Mouse (Mus musculus): Measurements from ENCODE around the gene Hist1h3i. TPM values are rescaled to one million over a fixed set of nuclear protein-coding genes. Genes with fewer than 3 reads are reported as not detected.
"Not testable (repeated sequence)": the region's sequence is repeated elsewhere in the genome, so short reads cannot be mapped to it uniquely, and the experiment has no call there.

Hist1h3i gene
- 54.7 and 68.0 TPM in 2 replicates for polyA plus RNA-seq (2016; fragmentation: Nextera tagmentation; extraction: Ambion mirVana)

GRCm38 (mm10) chr13:21783255-21783617 lies at the start of gene Hist1h3i:
Gene Hist1h3i (minus strand): TSS chr13:21783370.
- Histone ChIP-seq H3K4me1 (replicated peaks) (peaks cover 31% of the 10 kb centered on the region), H3K4me3 (peak within 1 kb of the TSS; percentile 53), H3K9me3 (replicated peaks) (no peaks in the 10 kb centered on the region), H3K9ac (peak within 1 kb of the TSS; percentile 86), H3K27ac (ENCODE audit: poor library complexity, severe bottlenecking) (peak within 1 kb of the TSS; percentile 89), H3K4me2 (peak within 1 kb of the TSS; percentile 89), H3K36me3 (no peaks in the 10 kb centered on the region), H3K27me3 (replicated peaks) (no peaks in the 10 kb centered on the region)
- ATAC-seq (ENCODE audit: insufficient number of reproducible peaks, low FRiP score): peak; percentile 76
- WGBS: 0% methylated on average over 13 of the region's 20 CpGs

- not testable (repeated sequence) for H3K9me3 ChIP-seq (replicated peaks); H3K4me1 ChIP-seq (replicated peaks); H3K27me3 ChIP-seq (replicated peaks); H3K9ac ChIP-seq; H3K36me3 ChIP-seq
- Histone ChIP-seq H3K4me3 (peak within 1 kb of the TSS; percentile 23), H3K27ac (ENCODE audit: poor library complexity, severe bottlenecking) (peak within 1 kb of the TSS; percentile 27; the same call in 1 of the 2 replicates), H3K4me2 (peak within 1 kb of the TSS; percentile 57)
- peak; percentile 85 for ATAC-seq (ENCODE audit: insufficient number of reproducible peaks, low FRiP score)
- WGBS: 0% methylated on average over 25 of the region's 58 CpGs
Measured at GRCm38 (mm10) chr13:21831418-21832394, 48.5 kb upstream of the Hist1h3i start, which contains the start of gene Hist1h4n. Gene Hist1h4n (minus strand): TSS chr13:21832196.

- no peak for ATAC-seq (ENCODE audit: insufficient number of reproducible peaks, low FRiP score)
- no peaks in the 10 kb centered on the region for H3K9me3 ChIP-seq (replicated peaks)
- H3K4me3 ChIP-seq: no peak overlapping the region
- H3K4me2 ChIP-seq: peak overlapping the region; percentile 25; the same call in 1 of the 2 replicates
- H3K36me3 ChIP-seq: no peaks in the 10 kb centered on the region
- H3K27me3 ChIP-seq (replicated peaks): no peaks in the 10 kb centered on the region
- H3K4me1 ChIP-seq (replicated peaks): no peaks in the 10 kb centered on the region
- no peak overlapping the region for H3K27ac ChIP-seq (ENCODE audit: poor library complexity, severe bottlenecking)
- H3K9ac ChIP-seq: no peak overlapping the region
- WGBS: 88% methylated on average over 10 of the region's 10 CpGs
Measured at GRCm38 (mm10) chr13:21830344-21830743, 47.2 kb upstream of the Hist1h3i start.

- no peaks in the 10 kb centered on the region for H3K36me3 ChIP-seq
- ATAC-seq (ENCODE audit: insufficient number of reproducible peaks, low FRiP score): no peak
- no peak overlapping the region for H3K4me2 ChIP-seq
- no peaks in the 10 kb centered on the region for H3K27me3 ChIP-seq (replicated peaks)
- H3K9me3 ChIP-seq (replicated peaks): no peaks in the 10 kb centered on the region
- H3K9ac ChIP-seq: no peak overlapping the region
- no peaks in the 10 kb centered on the region for H3K4me1 ChIP-seq (replicated peaks)
- no peak overlapping the region for H3K27ac ChIP-seq (ENCODE audit: poor library complexity, severe bottlenecking)
- no peak overlapping the region for H3K4me3 ChIP-seq
- WGBS: 79% methylated on average over 3 of the region's 3 CpGs
Measured at GRCm38 (mm10) chr13:21828511-21828910, 45.3 kb upstream of the Hist1h3i start.

GRCm38 (mm10) chr13:21820082-21820890 lies 37.1 kb upstream of the Hist1h3i start:
- H3K9ac ChIP-seq; H3K4me2 ChIP-seq; ATAC-seq (ENCODE audit: insufficient number of reproducible peaks, low FRiP score); H3K4me1 ChIP-seq (replicated peaks); H3K27ac ChIP-seq (ENCODE audit: poor library complexity, severe bottlenecking); H3K27me3 ChIP-seq (replicated peaks); H3K36me3 ChIP-seq; H3K4me3 ChIP-seq; H3K9me3 ChIP-seq (replicated peaks): not testable (repeated sequence)
- 71% methylated on average over 7 of the region's 16 CpGs for WGBS

GRCm38 (mm10) chr13:21812092-21812491 lies 28.9 kb upstream of the Hist1h3i start:
- not testable (repeated sequence) for H3K4me1 ChIP-seq (replicated peaks); H3K27me3 ChIP-seq (replicated peaks); H3K36me3 ChIP-seq; H3K9me3 ChIP-seq (replicated peaks); H3K27ac ChIP-seq (ENCODE audit: poor library complexity, severe bottlenecking)
- Histone ChIP-seq H3K9ac (peak overlapping the region; percentile 45; the same call in 1 of the 2 replicates), H3K4me3 (peak overlapping the region; percentile 25; the same call in 1 of the 2 replicates), H3K4me2 (peak overlapping the region; percentile 53)
- 0% methylated on average over 14 of the region's 14 CpGs for WGBS
- peak; percentile 37; the same call in 1 of the 2 replicates for ATAC-seq (ENCODE audit: insufficient number of reproducible peaks, low FRiP score)

GRCm38 (mm10) chr13:21811539-21811938 lies 28.4 kb upstream of the Hist1h3i start, which contains the start of gene Hist1h4m:
Gene Hist1h4m (plus strand): TSS chr13:21811746.
- H3K4me2 ChIP-seq: peak within 1 kb of the TSS; percentile 53
- not testable (repeated sequence) for H3K36me3 ChIP-seq; H3K27me3 ChIP-seq (replicated peaks); H3K9me3 ChIP-seq (replicated peaks); H3K27ac ChIP-seq (ENCODE audit: poor library complexity, severe bottlenecking); H3K4me1 ChIP-seq (replicated peaks)
- WGBS: no CpG with 5 or more reads among the region's 24 CpGs
- peak within 1 kb of the TSS; percentile 25; the same call in 1 of the 2 replicates for H3K4me3 ChIP-seq
- ATAC-seq (ENCODE audit: insufficient number of reproducible peaks, low FRiP score): peak; percentile 68
- peak within 1 kb of the TSS; percentile 45; the same call in 1 of the 2 replicates for H3K9ac ChIP-seq

GRCm38 (mm10) chr13:21811074-21811473 lies 27.9 kb upstream of the Hist1h3i start:
- H3K27ac ChIP-seq (ENCODE audit: poor library complexity, severe bottlenecking); H3K9me3 ChIP-seq (replicated peaks); H3K4me2 ChIP-seq; H3K27me3 ChIP-seq (replicated peaks); H3K36me3 ChIP-seq; H3K4me3 ChIP-seq; H3K4me1 ChIP-seq (replicated peaks); H3K9ac ChIP-seq: not testable (repeated sequence)
- ATAC-seq (ENCODE audit: insufficient number of reproducible peaks, low FRiP score): peak; percentile 35; the same call in 1 of the 2 replicates
- WGBS: no CpG with 5 or more reads among the region's 8 CpGs

GRCm38 (mm10) chr13:21810073-21810472 lies 26.9 kb upstream of the Hist1h3i start, which contains the start of the genes Hist1h2bq and Hist1h2ao:
Gene Hist1h2bq (minus strand): TSS chr13:21810197.
Gene Hist1h2ao (plus strand): TSS chr13:21810465.
- not testable (repeated sequence) for H3K4me2 ChIP-seq; H3K9me3 ChIP-seq (replicated peaks); H3K36me3 ChIP-seq; H3K27ac ChIP-seq (ENCODE audit: poor library complexity, severe bottlenecking); H3K27me3 ChIP-seq (replicated peaks); H3K9ac ChIP-seq; H3K4me3 ChIP-seq; H3K4me1 ChIP-seq (replicated peaks)
- peak; percentile 96 for ATAC-seq (ENCODE audit: insufficient number of reproducible peaks, low FRiP score)
- WGBS: no CpG with 5 or more reads among the region's 23 CpGs

GRCm38 (mm10) chr13:21803058-21803457 lies 19.9 kb upstream of the Hist1h3i start:
- not testable (repeated sequence) for H3K36me3 ChIP-seq; H3K4me3 ChIP-seq; H3K4me2 ChIP-seq; H3K9ac ChIP-seq; H3K27ac ChIP-seq (ENCODE audit: poor library complexity, severe bottlenecking); H3K4me1 ChIP-seq (replicated peaks); H3K9me3 ChIP-seq (replicated peaks); H3K27me3 ChIP-seq (replicated peaks)
- WGBS: no CpG with 5 or more reads among the region's 4 CpGs
- ATAC-seq (ENCODE audit: insufficient number of reproducible peaks, low FRiP score): peak; percentile 61

GRCm38 (mm10) chr13:21797163-21797562 lies 14.0 kb upstream of the Hist1h3i start:
- not testable (repeated sequence) for H3K9me3 ChIP-seq (replicated peaks); H3K36me3 ChIP-seq; H3K4me3 ChIP-seq; H3K4me2 ChIP-seq; H3K4me1 ChIP-seq (replicated peaks); ATAC-seq (ENCODE audit: insufficient number of reproducible peaks, low FRiP score); H3K9ac ChIP-seq; H3K27me3 ChIP-seq (replicated peaks); H3K27ac ChIP-seq (ENCODE audit: poor library complexity, severe bottlenecking)
